Mouse (Mus musculus) gastrocnemius, adult 18-20 months (tissue): Measurements from ENCODE around the gene Nphp4. TPM values are rescaled to one million over a fixed set of nuclear protein-coding genes. Genes with fewer than 3 reads are reported as not detected.

Source experiments
- DNase-seq: peaks from one replicate; pipeline ENCODE4 v3.0.0; 2021; ENCODE audit warnings: low spot score
- long read RNA-seq, 2 experiments: library from polyadenylated mRNA; stranded (forward); transcript quantifications; one replicate each; pipeline ENCODE4 v2.0.0; 2021
- total RNA-seq, 2 experiments: library from RNA; stranded (reverse); gene quantifications; 2 replicates each; pipeline ENCODE4 v1.2.3; 2021

Gene Nphp4
- total RNA-seq, result 1 to 10 TPM in 1 of 2 experiments, under 1 TPM in 1; 0.85 to 1.1 TPM
- long read RNA-seq, experiment 1, partial matches to known transcripts, result 0 of 2 reads
- long read RNA-seq, experiment 1, other reads (novel, unspliced or antisense), result 2 of 2 reads
- long read RNA-seq, experiment 2, result 0 reads

GRCm38 (mm10) chr4:152476427-152477023 is at the start of gene Nphp4:
Gene Nphp4 (plus strand): TSS chr4:152476706.
- no peak for DNase-seq

GRCm38 (mm10) chr4:152428259-152428658 is 48.2 kb upstream of the Nphp4 start:
- DNase-seq, result no peak

GRCm38 (mm10) chr4:152432308-152432707 is 44.2 kb upstream of the Nphp4 start:
- DNase-seq, result peak; percentile 28

GRCm38 (mm10) chr4:152434836-152435235 is 41.7 kb upstream of the Nphp4 start:
- DNase-seq, result peak; percentile 87

GRCm38 (mm10) chr4:152435255-152435654 is 41.3 kb upstream of the Nphp4 start:
- peak; percentile 67 for DNase-seq

- no peak for DNase-seq
Measured at GRCm38 (mm10) chr4:152440882-152441281, 35.6 kb upstream of the Nphp4 start.

GRCm38 (mm10) chr4:152441536-152441935 is 35.0 kb upstream of the Nphp4 start:
- DNase-seq, result no peak

GRCm38 (mm10) chr4:152446178-152446577 is 30.3 kb upstream of the Nphp4 start:
- DNase-seq, result peak; percentile 40

- no peak for DNase-seq
Measured at GRCm38 (mm10) chr4:152447731-152448665, 28.5 kb upstream of the Nphp4 start.

- DNase-seq, result no peak
Measured at GRCm38 (mm10) chr4:152448666-152449018, 27.9 kb upstream of the Nphp4 start.

GRCm38 (mm10) chr4:152451371-152451770 is 25.1 kb upstream of the Nphp4 start:
- no peak for DNase-seq

- DNase-seq, result no peak
Measured at GRCm38 (mm10) chr4:152453079-152453478, 23.4 kb upstream of the Nphp4 start.

- no peak for DNase-seq
Measured at GRCm38 (mm10) chr4:152454153-152454552, 22.4 kb upstream of the Nphp4 start.

GRCm38 (mm10) chr4:152456609-152457008 is 19.9 kb upstream of the Nphp4 start:
- no peak for DNase-seq

GRCm38 (mm10) chr4:152457673-152458072 is 18.8 kb upstream of the Nphp4 start:
- DNase-seq, result no peak

- DNase-seq, result no peak
Measured at GRCm38 (mm10) chr4:152462516-152462915, 14.0 kb upstream of the Nphp4 start.

GRCm38 (mm10) chr4:152463147-152463546 is 13.4 kb upstream of the Nphp4 start:
- DNase-seq, result peak; percentile 83

GRCm38 (mm10) chr4:152465116-152465515 is 11.4 kb upstream of the Nphp4 start:
- DNase-seq, result no peak

GRCm38 (mm10) chr4:152466601-152467000 is 9.9 kb upstream of the Nphp4 start:
- no peak for DNase-seq

- DNase-seq, result no peak
Measured at GRCm38 (mm10) chr4:152467951-152468350, 8.6 kb upstream of the Nphp4 start.

GRCm38 (mm10) chr4:152475941-152476340 is 565 bp upstream of the Nphp4 start:
- no peak for DNase-seq

GRCm38 (mm10) chr4:152477106-152477465 is 580 bp downstream of the Nphp4 start:
- no peak for DNase-seq
